Mouse (Mus musculus): ENCODE measurements around the gene Pcgf2. TPM values are rescaled to one million over a fixed set of nuclear protein-coding genes. Genes with fewer than 3 reads are reported as not detected.
A peak's percentile ranks its signal among the peaks of the same experiment; 100 is the strongest.
"Not testable (repeated sequence)": the region's sequence is repeated elsewhere in the genome, so short reads cannot be mapped to it uniquely, and the experiment has no call there.

Pcgf2 gene
- polyA plus RNA-seq, 1 experiment from 2014 or later: 18.0 TPM

- DNase-seq (ENCODE audit: low spot score): no peak
- Histone ChIP-seq H3K36me3 (replicated peaks; ENCODE audit: control insufficient read depth, insufficient read depth, low read depth, low read length) (no peaks in the 10 kb centered on the region; the same call in 1 of the 2 replicates), H3K27ac (replicated peaks; ENCODE audit: low read depth, low read length) (no peak overlapping the region), H3K4me3 (ENCODE audit: low read depth, low read length) (no peak overlapping the region), H3K9ac (replicated peaks; ENCODE audit: low read length) (no peak overlapping the region; the same call in 1 of the 2 replicates), H3K4me1 (ENCODE audit: control insufficient read depth, insufficient read depth, low read length) (peaks cover 2% of the 10 kb centered on the region), H3K4me2 (ENCODE audit: low read depth, low read length) (peak overlapping the region; percentile 69), H3K9me3 (replicated peaks; ENCODE audit: control insufficient read depth, low read length) (no peaks in the 10 kb centered on the region; the same call in 1 of the 2 replicates), H3K27me3 (ENCODE audit: control insufficient read depth, insufficient read depth, low read length) (no peaks in the 10 kb centered on the region)
- no peak for ATAC-seq (replicated peaks; ENCODE audit: insufficient number of reproducible peaks, low FRiP score, low TSS enrichment, low read depth)
- 76% methylated on average over 9 of the region's 9 CpGs for WGBS
Measured at GRCm38 (mm10) chr11:97742591-97742990, 42.3 kb upstream of the Pcgf2 start.

- no peak for ATAC-seq (replicated peaks; ENCODE audit: insufficient number of reproducible peaks, low FRiP score, low TSS enrichment, low read depth)
- no peak for DNase-seq (ENCODE audit: low spot score)
- Histone ChIP-seq H3K4me1 (ENCODE audit: control insufficient read depth, insufficient read depth, low read length) (peaks cover 3% of the 10 kb centered on the region), H3K9me3 (replicated peaks; ENCODE audit: control insufficient read depth, low read length) (no peaks in the 10 kb centered on the region; the same call in 1 of the 2 replicates), H3K4me3 (ENCODE audit: low read depth, low read length) (no peak overlapping the region), H3K36me3 (replicated peaks; ENCODE audit: control insufficient read depth, insufficient read depth, low read depth, low read length) (no peaks in the 10 kb centered on the region), H3K9ac (replicated peaks; ENCODE audit: low read length) (no peak overlapping the region), H3K27me3 (ENCODE audit: control insufficient read depth, insufficient read depth, low read length) (no peaks in the 10 kb centered on the region), H3K4me2 (ENCODE audit: low read depth, low read length) (no peak overlapping the region), H3K27ac (replicated peaks; ENCODE audit: low read depth, low read length) (no peak overlapping the region)
- 87% methylated on average over 5 of the region's 5 CpGs for WGBS
Measured at GRCm38 (mm10) chr11:97742157-97742556, 41.9 kb upstream of the Pcgf2 start.

GRCm38 (mm10) chr11:97740190-97740589 lies 39.9 kb upstream of the Pcgf2 start:
- Histone ChIP-seq H3K4me1 (ENCODE audit: control insufficient read depth, insufficient read depth, low read length) (peaks cover 3% of the 10 kb centered on the region), H3K4me3 (ENCODE audit: low read depth, low read length) (no peak overlapping the region), H3K27me3 (ENCODE audit: control insufficient read depth, insufficient read depth, low read length) (no peaks in the 10 kb centered on the region), H3K4me2 (ENCODE audit: low read depth, low read length) (no peak overlapping the region), H3K27ac (replicated peaks; ENCODE audit: low read depth, low read length) (no peak overlapping the region), H3K36me3 (replicated peaks; ENCODE audit: control insufficient read depth, insufficient read depth, low read depth, low read length) (no peaks in the 10 kb centered on the region), H3K9me3 (replicated peaks; ENCODE audit: control insufficient read depth, low read length) (no peaks in the 10 kb centered on the region; the same call in 1 of the 2 replicates), H3K9ac (replicated peaks; ENCODE audit: low read length) (no peak overlapping the region)
- ATAC-seq (replicated peaks; ENCODE audit: insufficient number of reproducible peaks, low FRiP score, low TSS enrichment, low read depth) (no peak), DNase-seq (ENCODE audit: low spot score) (peak; percentile 3)
- 58% methylated on average over 7 of the region's 7 CpGs for WGBS

- 90% methylated on average over 3 of the region's 3 CpGs for WGBS
- ATAC-seq (replicated peaks; ENCODE audit: insufficient number of reproducible peaks, low FRiP score, low TSS enrichment, low read depth): no peak
Measured at GRCm38 (mm10) chr11:97739155-97739554, 38.9 kb upstream of the Pcgf2 start.

GRCm38 (mm10) chr11:97738703-97739102 lies 38.4 kb upstream of the Pcgf2 start:
- Histone ChIP-seq H3K27me3 (ENCODE audit: control insufficient read depth, insufficient read depth, low read length) (no peaks in the 10 kb centered on the region), H3K27ac (replicated peaks; ENCODE audit: low read depth, low read length) (no peak overlapping the region), H3K4me3 (ENCODE audit: low read depth, low read length) (no peak overlapping the region), H3K4me2 (ENCODE audit: low read depth, low read length) (no peak overlapping the region), H3K4me1 (ENCODE audit: control insufficient read depth, insufficient read depth, low read length) (peaks cover 7% of the 10 kb centered on the region), H3K9ac (replicated peaks; ENCODE audit: low read length) (no peak overlapping the region), H3K9me3 (replicated peaks; ENCODE audit: control insufficient read depth, low read length) (no peaks in the 10 kb centered on the region; the same call in 1 of the 2 replicates), H3K36me3 (replicated peaks; ENCODE audit: control insufficient read depth, insufficient read depth, low read depth, low read length) (no peaks in the 10 kb centered on the region)
- 59% methylated on average over 6 of the region's 6 CpGs for WGBS
- DNase-seq (ENCODE audit: low spot score): no peak
- ATAC-seq (replicated peaks; ENCODE audit: insufficient number of reproducible peaks, low FRiP score, low TSS enrichment, low read depth): no peak

More at GRCm38 (mm10) chr11:97739155-97739554, 38.9 kb upstream of the Pcgf2 start:
- no peaks in the 10 kb centered on the region for H3K27me3 ChIP-seq (ENCODE audit: control insufficient read depth, insufficient read depth, low read length)
- H3K4me2 ChIP-seq (ENCODE audit: low read depth, low read length): no peak overlapping the region
- no peaks in the 10 kb centered on the region; the same call in 1 of the 2 replicates for H3K9me3 ChIP-seq (replicated peaks; ENCODE audit: control insufficient read depth, low read length)
- H3K36me3 ChIP-seq (replicated peaks; ENCODE audit: control insufficient read depth, insufficient read depth, low read depth, low read length): no peaks in the 10 kb centered on the region
- no peak overlapping the region for H3K9ac ChIP-seq (replicated peaks; ENCODE audit: low read length)
- peaks cover 3% of the 10 kb centered on the region for H3K4me1 ChIP-seq (ENCODE audit: control insufficient read depth, insufficient read depth, low read length)
- H3K27ac ChIP-seq (replicated peaks; ENCODE audit: low read depth, low read length): no peak overlapping the region
- H3K4me3 ChIP-seq (ENCODE audit: low read depth, low read length): no peak overlapping the region
- DNase-seq (ENCODE audit: low spot score): no peak

GRCm38 (mm10) chr11:97737600-97737999 lies 37.3 kb upstream of the Pcgf2 start:
- ATAC-seq (replicated peaks; ENCODE audit: insufficient number of reproducible peaks, low FRiP score, low TSS enrichment, low read depth): no peak
- no peaks in the 10 kb centered on the region for H3K36me3 ChIP-seq (replicated peaks; ENCODE audit: control insufficient read depth, insufficient read depth, low read depth, low read length)
- 64% methylated on average over 4 of the region's 4 CpGs for WGBS
- H3K4me1 ChIP-seq (ENCODE audit: control insufficient read depth, insufficient read depth, low read length): peaks cover 7% of the 10 kb centered on the region
- DNase-seq (ENCODE audit: low spot score): no peak
- H3K27ac ChIP-seq (replicated peaks; ENCODE audit: low read depth, low read length): no peak overlapping the region
- no peak overlapping the region for H3K4me2 ChIP-seq (ENCODE audit: low read depth, low read length)
- no peak overlapping the region for H3K4me3 ChIP-seq (ENCODE audit: low read depth, low read length)
- H3K9me3 ChIP-seq (replicated peaks; ENCODE audit: control insufficient read depth, low read length): no peaks in the 10 kb centered on the region; the same call in 1 of the 2 replicates
- H3K9ac ChIP-seq (replicated peaks; ENCODE audit: low read length): no peak overlapping the region
- no peaks in the 10 kb centered on the region for H3K27me3 ChIP-seq (ENCODE audit: control insufficient read depth, insufficient read depth, low read length)

GRCm38 (mm10) chr11:97736645-97737044 lies 36.3 kb upstream of the Pcgf2 start:
- Histone ChIP-seq H3K27ac (replicated peaks; ENCODE audit: low read depth, low read length) (no peak overlapping the region), H3K4me1 (ENCODE audit: control insufficient read depth, insufficient read depth, low read length) (peaks cover 7% of the 10 kb centered on the region), H3K27me3 (ENCODE audit: control insufficient read depth, insufficient read depth, low read length) (no peaks in the 10 kb centered on the region), H3K4me2 (ENCODE audit: low read depth, low read length) (no peak overlapping the region), H3K9ac (replicated peaks; ENCODE audit: low read length) (no peak overlapping the region), H3K9me3 (replicated peaks; ENCODE audit: control insufficient read depth, low read length) (no peaks in the 10 kb centered on the region; the same call in 1 of the 2 replicates), H3K36me3 (replicated peaks; ENCODE audit: control insufficient read depth, insufficient read depth, low read depth, low read length) (no peaks in the 10 kb centered on the region), H3K4me3 (ENCODE audit: low read depth, low read length) (no peak overlapping the region)
- WGBS: 93% methylated on average over 5 of the region's 5 CpGs
- DNase-seq (ENCODE audit: low spot score) (no peak), ATAC-seq (replicated peaks; ENCODE audit: insufficient number of reproducible peaks, low FRiP score, low TSS enrichment, low read depth) (no peak)

GRCm38 (mm10) chr11:97734810-97735209 lies 34.5 kb upstream of the Pcgf2 start:
- H3K9me3 ChIP-seq (replicated peaks; ENCODE audit: control insufficient read depth, low read length): not testable (repeated sequence)

More at GRCm38 (mm10) chr11:97734810-97735209, 34.5 kb upstream of the Pcgf2 start:
- not testable (repeated sequence) for H3K36me3 ChIP-seq (replicated peaks; ENCODE audit: control insufficient read depth, insufficient read depth, low read depth, low read length); H3K4me2 ChIP-seq (ENCODE audit: low read depth, low read length); H3K4me3 ChIP-seq (ENCODE audit: low read depth, low read length); H3K9ac ChIP-seq (replicated peaks; ENCODE audit: low read length); DNase-seq (ENCODE audit: low spot score); H3K4me1 ChIP-seq (ENCODE audit: control insufficient read depth, insufficient read depth, low read length); H3K27ac ChIP-seq (replicated peaks; ENCODE audit: low read depth, low read length); H3K27me3 ChIP-seq (ENCODE audit: control insufficient read depth, insufficient read depth, low read length); ATAC-seq (replicated peaks; ENCODE audit: insufficient number of reproducible peaks, low FRiP score, low TSS enrichment, low read depth)
- WGBS: 82% methylated on average over 5 of the region's 5 CpGs

Measured in embryonic facial prominence, embryonic 11.5 days (tissue).